Mouse (Mus musculus) left cerebral cortex, adult 18-20 months (tissue): ENCODE data around the gene Dlk2. TPM values are rescaled to one million over a fixed set of nuclear protein-coding genes. Genes with fewer than 3 reads are reported as not detected.

Experiments
- DNase-seq, 2 experiments: peaks; one replicate each; pipeline ENCODE4 v3.0.0; 2021 to 2022; ENCODE audit warnings: low spot score in 2 of 2, mixed read lengths in 1 of 2
- total RNA-seq, 2 experiments: library from RNA; stranded (reverse); gene quantifications; 2 replicates each; pipeline ENCODE4 v1.2.3; 2021

Dlk2 gene
- total RNA-seq, 2 experiments from 2014 or later = 65.7 to 67.5 TPM

DNA sequence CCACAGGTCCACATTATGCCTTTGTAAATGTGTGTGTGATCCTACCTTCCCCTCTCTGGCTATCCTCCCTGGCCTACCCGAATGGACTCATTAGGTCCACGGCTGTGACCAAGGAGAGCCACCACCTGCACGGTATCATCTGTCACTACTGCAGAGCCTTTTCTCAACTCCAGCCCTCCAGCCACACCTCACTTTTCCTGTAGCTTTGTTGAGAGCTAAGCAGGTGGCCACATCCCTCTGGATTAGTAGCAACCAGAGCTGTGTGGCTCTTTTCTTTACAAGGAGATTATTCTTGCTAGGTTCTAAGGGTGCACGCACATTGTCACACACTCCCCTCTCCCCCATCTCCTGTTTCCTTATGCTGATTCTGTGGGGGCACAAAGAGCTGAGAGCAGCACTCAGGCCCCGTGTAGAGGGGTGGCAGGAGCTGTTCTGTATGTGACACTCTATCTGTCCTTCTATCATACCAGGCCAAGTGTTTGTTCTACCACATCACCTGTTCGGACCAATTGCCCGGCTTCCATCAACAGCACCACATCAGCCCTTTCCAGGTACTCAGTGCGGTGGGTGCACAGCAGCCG lies 16.0 kb downstream of the Dlk2 start:
- DNase-seq = no peak

DNA sequence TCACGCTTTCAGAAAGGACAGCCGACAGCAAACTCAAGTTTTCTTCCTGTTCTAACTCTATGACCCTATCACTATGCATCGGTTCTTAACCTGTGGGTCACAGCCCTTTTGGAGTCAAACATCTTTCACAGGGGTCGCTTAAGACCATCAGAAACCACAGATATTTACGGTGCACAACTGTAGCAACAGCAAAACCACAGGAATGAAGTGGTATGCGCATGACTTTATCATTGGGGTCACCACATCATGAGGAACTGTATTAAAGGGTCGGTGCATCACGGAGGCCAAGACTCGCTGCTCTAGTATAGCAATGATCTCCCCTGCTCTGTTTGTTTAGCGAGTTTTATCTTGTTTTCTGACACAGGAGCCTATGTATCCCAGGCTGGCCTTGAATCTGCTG lies 18.6 kb downstream of the Dlk2 start:
- DNase-seq = no peak

DNA sequence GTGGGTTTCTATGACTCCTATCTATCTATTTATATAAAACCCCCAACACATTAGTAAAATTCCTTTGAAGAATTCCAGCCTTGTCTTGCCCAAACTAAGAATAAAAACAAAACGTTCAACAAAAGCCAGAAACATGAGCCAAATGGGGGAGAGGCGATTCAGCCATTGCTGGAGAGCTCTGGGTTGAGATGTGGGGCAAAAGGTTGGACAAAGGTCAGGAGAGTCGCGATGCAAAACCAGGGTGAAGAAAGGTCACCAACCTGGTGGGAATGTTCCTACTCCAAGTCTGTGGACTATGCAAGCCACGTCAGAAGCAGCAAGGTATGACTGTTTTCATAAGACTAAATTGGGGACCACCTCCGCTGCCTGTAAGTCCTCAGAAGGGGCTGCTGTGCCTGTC lies 23.3 kb downstream of the Dlk2 start:
- no peak for DNase-seq

DNA sequence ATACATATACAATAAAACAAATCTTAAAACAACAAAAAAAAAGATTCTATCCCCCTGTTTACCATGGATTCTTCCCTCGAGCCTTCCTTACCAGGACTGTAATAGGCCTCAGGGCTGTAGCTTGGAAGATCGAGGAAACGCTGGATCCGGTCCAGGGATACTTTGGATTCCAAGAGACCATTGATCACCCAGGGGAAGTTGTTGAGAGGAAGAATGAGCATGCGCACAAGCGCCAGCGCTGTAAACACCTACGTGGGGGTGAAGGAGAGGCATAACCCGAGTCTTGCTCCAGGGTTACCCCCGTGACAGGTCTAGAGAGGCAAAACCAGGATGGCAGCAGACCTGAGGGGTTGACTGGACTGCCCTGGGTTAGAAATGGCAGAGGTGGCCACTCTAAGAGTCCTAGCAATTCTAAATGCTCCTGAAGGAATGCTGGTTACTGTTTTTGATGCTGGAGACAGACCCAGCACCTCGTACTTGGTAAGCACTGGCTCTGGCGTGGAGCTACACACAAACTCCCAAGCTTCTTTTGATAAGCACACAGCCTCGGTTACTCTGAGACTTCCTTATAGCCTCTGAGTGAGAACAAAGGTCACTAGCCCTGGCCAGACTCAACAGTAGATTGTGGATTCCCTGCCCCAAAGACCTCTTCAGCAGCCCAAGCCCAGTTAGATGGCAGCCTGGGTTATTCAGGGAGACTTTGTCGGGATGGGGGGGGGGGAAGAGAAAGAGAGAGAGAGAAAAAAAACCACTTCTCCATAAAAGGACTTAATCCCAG lies 25.0 kb downstream of the Dlk2 start:
- DNase-seq = no peak

DNA sequence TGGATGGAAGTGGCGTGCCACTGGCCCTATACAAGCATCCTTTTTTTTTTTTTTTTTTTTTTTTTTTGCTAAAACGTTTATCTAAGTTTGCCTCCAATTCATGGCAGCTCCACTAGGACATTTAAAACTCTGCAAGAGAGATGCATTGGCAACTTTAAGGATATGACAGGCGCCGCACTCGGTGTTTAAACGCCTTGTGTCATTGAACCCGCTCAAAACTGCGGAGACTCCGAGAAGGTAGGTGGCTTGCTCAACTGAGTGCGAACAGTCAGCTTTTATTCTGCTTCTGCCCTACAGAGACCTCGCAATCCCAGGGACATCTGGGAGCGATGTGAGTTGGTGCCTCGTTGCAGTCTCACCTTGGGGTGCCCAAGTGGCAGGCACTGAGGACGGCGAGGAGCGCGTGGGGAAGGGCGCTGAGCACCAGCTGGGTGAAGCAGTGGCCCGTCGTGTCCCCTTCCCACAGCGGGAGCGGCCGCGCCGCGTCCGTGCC lies 30.2 kb downstream of the Dlk2 start:
- no peak for DNase-seq

DNA sequence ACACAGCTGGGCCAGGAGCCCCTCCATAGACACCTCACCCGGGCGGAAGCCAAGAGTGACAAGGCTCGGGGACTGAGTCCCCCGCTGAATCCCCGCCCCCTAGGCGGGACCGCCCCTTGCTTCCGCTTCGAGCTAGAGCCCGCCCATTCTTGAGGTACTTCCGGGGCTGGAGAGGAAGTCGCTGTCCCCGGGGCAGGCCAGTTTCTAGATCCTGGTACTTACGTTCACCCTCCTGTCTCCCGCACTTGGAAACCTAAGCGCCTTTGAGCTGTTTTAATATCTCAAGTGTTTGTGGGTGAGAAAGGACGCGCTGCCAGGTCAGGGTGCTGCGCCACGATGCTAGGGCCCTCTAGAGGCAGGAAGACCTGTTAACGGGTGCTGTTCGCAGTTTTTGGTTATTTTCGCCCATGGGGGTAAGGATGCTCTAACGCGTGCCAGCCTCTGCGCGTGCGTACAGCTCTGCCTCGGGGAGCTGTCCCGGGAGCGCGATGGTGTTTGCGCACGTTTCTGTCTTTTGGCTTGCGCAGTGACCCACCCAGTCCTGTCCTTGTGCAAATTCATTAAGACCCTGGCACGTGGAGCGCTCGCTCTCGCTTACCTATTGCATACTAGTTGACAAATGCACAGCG lies 30.8 kb downstream of the Dlk2 start, which contains the start of gene Abcc10:
Gene Abcc10, minus strand, starts transcription at position 447 of the 629 bp plus-strand sequence.
- DNase-seq = peak; percentile 93 to 95

DNA sequence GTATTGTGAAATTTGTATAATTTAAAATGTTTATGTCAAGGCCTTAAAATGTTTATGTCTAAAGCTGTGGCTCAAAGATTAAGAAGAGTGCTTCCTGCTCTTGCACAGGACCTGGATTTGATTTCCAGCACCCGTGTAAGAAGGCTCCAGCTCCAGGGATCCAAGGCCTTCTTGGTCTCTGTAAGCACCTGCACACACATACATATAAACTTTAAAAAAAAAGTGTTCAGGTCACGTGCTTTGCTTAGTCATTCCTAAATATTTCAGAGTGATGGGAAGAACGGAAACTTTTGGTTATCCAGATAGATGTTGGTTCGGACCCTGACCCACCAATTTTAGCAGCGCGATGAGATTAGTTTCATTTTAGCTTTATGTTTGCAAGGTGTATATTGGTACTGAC lies 31.5 kb downstream of the Dlk2 start:
- DNase-seq = no peak

DNA sequence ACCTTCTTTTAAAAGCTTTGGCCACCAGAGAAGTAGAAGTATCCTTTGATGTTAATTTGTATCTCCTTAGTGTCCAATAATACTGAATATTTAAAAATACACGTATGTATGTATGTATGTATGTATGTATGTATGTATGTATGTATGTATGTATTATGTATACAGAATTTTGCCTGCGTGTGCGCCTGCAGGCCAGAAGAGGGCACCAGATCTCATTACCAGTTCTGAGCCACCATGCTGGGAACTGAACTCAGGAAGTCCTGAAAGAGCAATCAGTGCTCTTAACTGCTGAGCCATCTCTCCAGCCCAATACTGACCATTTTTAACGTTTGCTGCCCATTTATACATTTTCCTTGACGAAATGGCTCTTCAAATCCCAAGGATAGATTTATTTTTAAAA lies 39.3 kb downstream of the Dlk2 start:
- no peak for DNase-seq

DNA sequence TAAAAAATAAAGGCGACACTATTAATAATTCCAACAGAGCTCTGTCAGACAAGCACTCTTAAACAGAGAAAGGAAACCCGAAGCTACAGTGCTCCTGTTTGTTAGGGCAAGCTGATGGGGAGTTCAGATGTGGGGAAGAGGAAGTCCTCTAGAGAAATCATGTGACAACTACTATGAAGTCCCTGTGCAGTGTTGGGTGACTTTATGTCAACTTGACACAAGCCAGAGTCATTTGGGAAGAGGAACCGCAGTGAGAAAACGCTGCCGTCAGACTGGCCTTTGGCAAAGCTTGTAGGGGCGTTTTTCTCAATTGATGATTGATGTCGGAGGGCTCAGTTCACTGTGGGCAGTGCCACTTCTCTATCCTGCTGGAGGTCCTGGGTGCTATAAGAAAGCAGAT lies 44.0 kb downstream of the Dlk2 start:
- no peak for DNase-seq

DNA sequence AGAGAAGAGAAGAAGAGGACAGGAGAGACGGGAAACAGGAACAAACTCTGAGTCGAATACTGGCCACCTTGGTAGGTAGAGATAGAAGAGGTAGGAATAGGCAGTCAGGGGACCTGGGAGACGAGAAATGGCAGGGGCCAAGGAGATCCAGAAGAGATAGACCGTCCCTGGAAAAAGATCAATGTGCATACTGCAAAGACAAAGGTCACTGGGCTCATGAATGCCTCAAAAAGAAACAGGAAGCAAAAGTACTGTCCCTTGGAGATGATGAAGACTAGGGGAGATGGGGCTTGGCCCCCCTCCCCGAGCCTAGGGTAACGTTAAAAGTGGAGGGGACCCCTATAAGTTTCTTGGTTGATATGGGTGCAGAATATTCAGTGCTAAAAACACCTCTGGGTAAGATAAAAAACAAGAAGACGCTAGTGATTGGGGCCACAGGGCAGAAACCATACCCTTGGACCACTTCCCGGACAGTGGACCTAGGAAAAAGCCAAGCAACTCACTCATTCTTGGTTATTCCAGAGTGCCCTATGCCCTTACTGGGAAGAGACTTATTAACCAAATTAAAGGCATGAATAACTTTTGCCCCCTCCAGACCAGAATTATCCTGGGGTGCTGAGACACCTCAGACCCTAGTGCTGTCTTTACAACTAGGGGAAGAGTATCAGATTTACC lies 53.9 kb downstream of the Dlk2 start:
- no peak for DNase-seq

Other genes with a start within 250 kb of the Dlk2 start
- gene Mrps18a, start 186.4 kb upstream of the Dlk2 start, total RNA-seq = 10 to 100 TPM; 85.6 to 86.3 TPM
- gene Rsph9, start 153.2 kb upstream of the Dlk2 start, total RNA-seq = 10 to 100 TPM; 17.9 to 21.9 TPM
- 10 to 100 TPM; 13.5 to 14.3 TPM for gene Mad2l1bp, start 143.9 kb upstream of the Dlk2 start, total RNA-seq
- 100 to 1,000 TPM; 102 to 116 TPM for gene Gtpbp2, start 136.4 kb upstream of the Dlk2 start, total RNA-seq
- gene Polh, start 94.8 kb upstream of the Dlk2 start, total RNA-seq = 1 to 10 TPM; 6.1 to 6.3 TPM
- 10 to 100 TPM; 38.6 to 41.9 TPM for gene Xpo5, start 94.6 kb upstream of the Dlk2 start, total RNA-seq
- gene Polr1c, start 49.4 kb upstream of the Dlk2 start, total RNA-seq = 10 to 100 TPM; 37.3 to 42.1 TPM
- gene Yipf3, start 49.3 kb upstream of the Dlk2 start, total RNA-seq = 10 to 100 TPM; 76.0 to 87.1 TPM
- gene Lrrc73, start 43.9 kb upstream of the Dlk2 start, total RNA-seq = 10 to 100 TPM; 60.1 to 63.7 TPM
- gene Tjap1, start 14.4 kb upstream of the Dlk2 start, total RNA-seq = 10 to 100 TPM; 37.7 to 48.9 TPM
- gene Abcc10, start 30.9 kb downstream of the Dlk2 start, total RNA-seq = 1 to 10 TPM; 6.9 to 9.2 TPM
- gene Zfp318, start 86.3 kb downstream of the Dlk2 start, total RNA-seq = 10 to 100 TPM; 46.2 to 50.5 TPM
- gene Crip3, start 131.5 kb downstream of the Dlk2 start, total RNA-seq = 1 to 10 TPM; 3.7 to 4.3 TPM
- gene Slc22a7, start 141.0 kb downstream of the Dlk2 start, total RNA-seq = under 1 TPM; 0.30 TPM
- gene Ttbk1, start 190.3 kb downstream of the Dlk2 start, total RNA-seq = 100 to 1,000 TPM; 130 to 135 TPM
- 1 to 10 TPM; 2.8 TPM for gene Dnph1, start 199.3 kb downstream of the Dlk2 start, total RNA-seq
- gene Cul9, start 249.0 kb downstream of the Dlk2 start, total RNA-seq = 10 to 100 TPM; 61.0 to 64.5 TPM